Mouse (Mus musculus): ENCODE measurements around the gene Serinc3. TPM values are rescaled to one million over a fixed set of nuclear protein-coding genes. Genes with fewer than 3 reads are reported as not detected.
A peak's percentile ranks its signal among the peaks of the same experiment; 100 is the strongest.
"Not testable (repeated sequence)": the region's sequence is repeated elsewhere in the genome, so short reads cannot be mapped to it uniquely, and the experiment has no call there.

Serinc3 gene
- polyA plus RNA-seq, 1 experiment: 93.9 TPM

GRCm38 (mm10) chr2:163661371-163661850 is 16.5 kb upstream of the Serinc3 start:
- DNase-seq (ENCODE audit: low read depth): no peak
- TF ChIP-seq POLR2A (IDR thresholded peaks at IDR 0.05; ENCODE audit: borderline replicate concordance, extremely low read depth, insufficient read depth, insufficient read length, poor library complexity, severe bottlenecking): no peak
- TF ChIP-seq CTCF (IDR thresholded peaks at IDR 0.05; ENCODE audit: borderline replicate concordance, extremely low read depth, insufficient read depth, insufficient read length): no peak

- TF ChIP-seq CTCF (IDR thresholded peaks at IDR 0.05; ENCODE audit: borderline replicate concordance, extremely low read depth, insufficient read depth, insufficient read length) (no peak), POLR2A (IDR thresholded peaks at IDR 0.05; ENCODE audit: borderline replicate concordance, extremely low read depth, insufficient read depth, insufficient read length, poor library complexity, severe bottlenecking) (no peak)
- DNase-seq (ENCODE audit: low read depth): no peak
Observed at GRCm38 (mm10) chr2:163660103-163660701, 15.3 kb upstream of the Serinc3 start.

- DNase-seq (ENCODE audit: low read depth): no peak
- TF ChIP-seq CTCF (IDR thresholded peaks at IDR 0.05; ENCODE audit: borderline replicate concordance, extremely low read depth, insufficient read depth, insufficient read length) (no peak), POLR2A (IDR thresholded peaks at IDR 0.05; ENCODE audit: borderline replicate concordance, extremely low read depth, insufficient read depth, insufficient read length, poor library complexity, severe bottlenecking) (no peak)
Observed at GRCm38 (mm10) chr2:163659431-163659830, 14.5 kb upstream of the Serinc3 start.

GRCm38 (mm10) chr2:163658941-163659340 is 14.0 kb upstream of the Serinc3 start:
- TF ChIP-seq POLR2A (IDR thresholded peaks at IDR 0.05; ENCODE audit: borderline replicate concordance, extremely low read depth, insufficient read depth, insufficient read length, poor library complexity, severe bottlenecking) (no peak), CTCF (IDR thresholded peaks at IDR 0.05; ENCODE audit: borderline replicate concordance, extremely low read depth, insufficient read depth, insufficient read length) (no peak)
- no peak for DNase-seq (ENCODE audit: low read depth)

- DNase-seq (ENCODE audit: low read depth): peak; percentile 96
- TF ChIP-seq CTCF (IDR thresholded peaks at IDR 0.05; ENCODE audit: borderline replicate concordance, extremely low read depth, insufficient read depth, insufficient read length) (no peak), POLR2A (IDR thresholded peaks at IDR 0.05; ENCODE audit: borderline replicate concordance, extremely low read depth, insufficient read depth, insufficient read length, poor library complexity, severe bottlenecking) (peak; percentile 75; the same call in 1 of the 2 replicates)
Observed at GRCm38 (mm10) chr2:163657975-163658886, 13.3 kb upstream of the Serinc3 start, which contains the start of gene Pkig. Gene Pkig, plus strand, starts transcription at chr2:163658386.

GRCm38 (mm10) chr2:163657486-163657885 is 12.6 kb upstream of the Serinc3 start:
- TF ChIP-seq CTCF (IDR thresholded peaks at IDR 0.05; ENCODE audit: borderline replicate concordance, extremely low read depth, insufficient read depth, insufficient read length) (no peak), POLR2A (IDR thresholded peaks at IDR 0.05; ENCODE audit: borderline replicate concordance, extremely low read depth, insufficient read depth, insufficient read length, poor library complexity, severe bottlenecking) (no peak)
- DNase-seq (ENCODE audit: low read depth): no peak

GRCm38 (mm10) chr2:163655699-163656098 is 10.8 kb upstream of the Serinc3 start:
- DNase-seq (ENCODE audit: low read depth): not testable (repeated sequence)

GRCm38 (mm10) chr2:163646461-163647080 is 1.6 kb upstream of the Serinc3 start:
- no peak for DNase-seq (ENCODE audit: low read depth)
- TF ChIP-seq POLR2A (IDR thresholded peaks at IDR 0.05; ENCODE audit: borderline replicate concordance, extremely low read depth, insufficient read depth, insufficient read length, poor library complexity, severe bottlenecking): no peak
- TF ChIP-seq CTCF (IDR thresholded peaks at IDR 0.05; ENCODE audit: borderline replicate concordance, extremely low read depth, insufficient read depth, insufficient read length): no peak

- TF ChIP-seq CTCF (IDR thresholded peaks at IDR 0.05; ENCODE audit: borderline replicate concordance, extremely low read depth, insufficient read depth, insufficient read length): no peak
- TF ChIP-seq POLR2A (IDR thresholded peaks at IDR 0.05; ENCODE audit: borderline replicate concordance, extremely low read depth, insufficient read depth, insufficient read length, poor library complexity, severe bottlenecking): no peak
Observed at GRCm38 (mm10) chr2:163645700-163646460, 949 bp upstream of the Serinc3 start.

GRCm38 (mm10) chr2:163644047-163644446 is 884 bp downstream of the Serinc3 start:
- TF ChIP-seq CTCF (IDR thresholded peaks at IDR 0.05; ENCODE audit: borderline replicate concordance, extremely low read depth, insufficient read depth, insufficient read length) (no peak), POLR2A (IDR thresholded peaks at IDR 0.05; ENCODE audit: borderline replicate concordance, extremely low read depth, insufficient read depth, insufficient read length, poor library complexity, severe bottlenecking) (no peak)
- peak; percentile 52 for DNase-seq (ENCODE audit: low read depth)

More at GRCm38 (mm10) chr2:163645700-163646460, 949 bp upstream of the Serinc3 start:
- no peak for DNase-seq (ENCODE audit: low read depth)

- no peak for DNase-seq (ENCODE audit: low read depth)
- TF ChIP-seq CTCF (IDR thresholded peaks at IDR 0.05; ENCODE audit: borderline replicate concordance, extremely low read depth, insufficient read depth, insufficient read length) (no peak), POLR2A (IDR thresholded peaks at IDR 0.05; ENCODE audit: borderline replicate concordance, extremely low read depth, insufficient read depth, insufficient read length, poor library complexity, severe bottlenecking) (no peak)
Observed at GRCm38 (mm10) chr2:163643576-163643971, 1.4 kb downstream of the Serinc3 start.

Data from brain, embryonic 14.5 days (tissue).